Mouse (Mus musculus) neural tube, embryonic 12.5 days (tissue): ENCODE measurements around the gene Map1a. TPM values are rescaled to one million over a fixed set of nuclear protein-coding genes. Genes with fewer than 3 reads are reported as not detected.
A peak's percentile ranks its signal among the peaks of the same experiment; 100 is the strongest.

Experiments
- ATAC-seq: fragments of 200-750 bp; cut with Nextera tagmentation; 2 replicates; pipeline ENCODE4 v1.8.0; 2017; ENCODE audit warnings: low read depth, mild to moderate bottlenecking, moderate TSS enrichment, moderate library complexity; ENCODE audit not compliant: low FRiP score
- H3K27ac ChIP-seq: fragments of 300-500 bp; sonication (generic); 2 replicates; pipeline ENCODE4 v1.5.1; 2016
- H3K27me3 ChIP-seq: fragments of 300-500 bp; sonication (generic); replicated peaks from 2 replicates; pipeline ENCODE4 v1.6.1; 2016; ENCODE audit warnings: mild to moderate bottlenecking
- H3K36me3 ChIP-seq: fragments of 300-500 bp; sonication (generic); 2 replicates; pipeline ENCODE4 v1.6.1; 2016; ENCODE audit warnings: mild to moderate bottlenecking
- H3K4me1 ChIP-seq: fragments of 300-500 bp; sonication (generic); 2 replicates; pipeline ENCODE4 v1.6.1; 2016
- H3K4me2 ChIP-seq: fragments of 300-500 bp; sonication (generic); replicated peaks from 2 replicates; pipeline ENCODE4 v1.6.1; 2016; ENCODE audit warnings: mild to moderate bottlenecking
- H3K4me3 ChIP-seq: fragments of 300-500 bp; sonication (generic); 2 replicates; pipeline ENCODE4 v1.5.1; 2016
- H3K9ac ChIP-seq: fragments of 300-500 bp; sonication (generic); 2 replicates; pipeline ENCODE4 v1.6.1; 2016; ENCODE audit warnings: mild to moderate bottlenecking
- H3K9me3 ChIP-seq: fragments of 300-500 bp; sonication (generic); 2 replicates; pipeline ENCODE4 v1.6.1; 2016; ENCODE audit warnings: mild to moderate bottlenecking
- WGBS: fragments of 180-500 bp; shearing (Covaris S2); methylation state at CpG from one replicate; pipeline ENCODE4 v1.1.7; 2016; 5-methylcytosine and 5-hydroxymethylcytosine counted together
- polyA plus RNA-seq: library from polyadenylated mRNA; unstranded; fragments of >200 nt; fragmentation: Nextera tagmentation; extraction: Ambion mirVana; gene quantifications from 2 replicates; pipeline ENCODE4 v1.2.1, GENCODE M21; 2016

Map1a gene
- polyA plus RNA-seq, 1 experiment from 2014 or later, result 10.3 TPM

GRCm38 (mm10) chr2:121323693-121324470 is 34.5 kb downstream of the Map1a start:
- no peak overlapping the region for H3K27ac ChIP-seq
- no peak overlapping the region for H3K4me2 ChIP-seq
- H3K4me3 ChIP-seq, result no peak overlapping the region
- H3K36me3 ChIP-seq, result peaks cover 23% of the 10 kb centered on the region
- H3K27me3 ChIP-seq, result no peaks in the 10 kb centered on the region
- ATAC-seq, result no peak
- WGBS, result 90% methylated on average over 10 of the region's 10 CpGs
- H3K9ac ChIP-seq, result no peak overlapping the region
- H3K4me1 ChIP-seq, result no peaks in the 10 kb centered on the region
- H3K9me3 ChIP-seq, result no peaks in the 10 kb centered on the region

GRCm38 (mm10) chr2:121329492-121329891 is 40.1 kb downstream of the Map1a start:
- no peaks in the 10 kb centered on the region for H3K27me3 ChIP-seq
- WGBS, result 98% methylated on average over 2 of the region's 2 CpGs
- H3K4me1 ChIP-seq, result no peaks in the 10 kb centered on the region
- H3K9me3 ChIP-seq, result no peaks in the 10 kb centered on the region
- ATAC-seq, result no peak
- H3K27ac ChIP-seq, result no peak overlapping the region
- H3K4me3 ChIP-seq, result no peak overlapping the region
- H3K4me2 ChIP-seq, result no peak overlapping the region
- peaks cover 24% of the 10 kb centered on the region for H3K36me3 ChIP-seq
- H3K9ac ChIP-seq, result no peak overlapping the region

- no peaks in the 10 kb centered on the region for H3K9me3 ChIP-seq
- H3K36me3 ChIP-seq, result peaks cover 27% of the 10 kb centered on the region
- H3K4me2 ChIP-seq, result no peak overlapping the region
- no peak overlapping the region for H3K27ac ChIP-seq
- H3K27me3 ChIP-seq, result no peaks in the 10 kb centered on the region
- H3K4me1 ChIP-seq, result no peaks in the 10 kb centered on the region
- H3K4me3 ChIP-seq, result no peak overlapping the region
- ATAC-seq, result no peak
- no peak overlapping the region for H3K9ac ChIP-seq
Measured at GRCm38 (mm10) chr2:121339057-121339456, 49.7 kb downstream of the Map1a start.

GRCm38 (mm10) chr2:121353156-121353555 is 63.8 kb downstream of the Map1a start:
- WGBS, result 83% methylated on average over 8 of the region's 8 CpGs

GRCm38 (mm10) chr2:121354378-121354777 is 65.0 kb downstream of the Map1a start:
- Histone ChIP-seq H3K4me3 (peak overlapping the region; percentile 67), H3K36me3 (no peaks in the 10 kb centered on the region), H3K4me2 (peak overlapping the region; percentile 83), H3K4me1 (peaks cover 17% of the 10 kb centered on the region), H3K9me3 (no peaks in the 10 kb centered on the region), H3K27me3 (peaks cover 23% of the 10 kb centered on the region), H3K9ac (peak overlapping the region; percentile 80), H3K27ac (0 out of 2 replicates have a peak overlapping the region, but pooled peaks have one; percentile 66)
- WGBS, result 6% methylated on average over 6 of the region's 6 CpGs
- ATAC-seq, result no peak

More at GRCm38 (mm10) chr2:121353156-121353555, 63.8 kb downstream of the Map1a start:
- no peak overlapping the region for H3K4me2 ChIP-seq
- no peaks in the 10 kb centered on the region for H3K9me3 ChIP-seq
- H3K4me1 ChIP-seq, result peaks cover 10% of the 10 kb centered on the region
- no peak overlapping the region for H3K9ac ChIP-seq
- ATAC-seq, result no peak
- no peaks in the 10 kb centered on the region for H3K36me3 ChIP-seq
- no peak overlapping the region for H3K4me3 ChIP-seq
- H3K27me3 ChIP-seq, result peaks cover 16% of the 10 kb centered on the region
- no peak overlapping the region for H3K27ac ChIP-seq

GRCm38 (mm10) chr2:121354820-121355592 is 65.6 kb downstream of the Map1a start, which contains the start of gene Ppip5k1:
Gene Ppip5k1 (minus strand): TSS chr2:121355396.
- 1% methylated on average over 58 of the region's 58 CpGs for WGBS

GRCm38 (mm10) chr2:121357494-121357893 is 68.1 kb downstream of the Map1a start, which contains the start of gene Ckmt1:
Gene Ckmt1 (plus strand): TSS chr2:121357714.
- H3K4me1 ChIP-seq, result peaks cover 17% of the 10 kb centered on the region
- no peaks in the 10 kb centered on the region for H3K36me3 ChIP-seq
- peak within 1 kb of the TSS; percentile 60 for H3K4me2 ChIP-seq
- peak within 1 kb of the TSS; percentile 57 for H3K9ac ChIP-seq
- WGBS, result 63% methylated on average over 5 of the region's 5 CpGs
- H3K9me3 ChIP-seq, result no peaks in the 10 kb centered on the region
- peaks cover 26% of the 10 kb centered on the region for H3K27me3 ChIP-seq
- no peak for ATAC-seq
- H3K27ac ChIP-seq, result no peak within 1 kb of the TSS
- peak within 1 kb of the TSS; percentile 30 for H3K4me3 ChIP-seq

More at GRCm38 (mm10) chr2:121354820-121355592, 65.6 kb downstream of the Map1a start, which contains the start of gene Ppip5k1:
- Histone ChIP-seq H3K4me2 (peak within 1 kb of the TSS; percentile 83), H3K9ac (peak within 1 kb of the TSS; percentile 80), H3K27ac (peak within 1 kb of the TSS; percentile 66; the same call in 1 of the 2 replicates), H3K4me3 (peak within 1 kb of the TSS; percentile 67), H3K36me3 (no peaks in the 10 kb centered on the region), H3K9me3 (no peaks in the 10 kb centered on the region), H3K27me3 (peaks cover 23% of the 10 kb centered on the region), H3K4me1 (peaks cover 17% of the 10 kb centered on the region)
- ATAC-seq, result peak; percentile 93

GRCm38 (mm10) chr2:121357961-121358360 is 68.6 kb downstream of the Map1a start:
- no peak overlapping the region for H3K9ac ChIP-seq
- no peak overlapping the region for H3K27ac ChIP-seq
- H3K4me3 ChIP-seq, result peak overlapping the region; percentile 30

GRCm38 (mm10) chr2:121358381-121358780 is 69.0 kb downstream of the Map1a start:
- peak overlapping the region; percentile 60 for H3K4me2 ChIP-seq
- H3K9ac ChIP-seq, result peak overlapping the region; percentile 57
- H3K4me1 ChIP-seq, result peaks cover 17% of the 10 kb centered on the region
- peaks cover 26% of the 10 kb centered on the region for H3K27me3 ChIP-seq
- under 1% methylated on average over 16 of the region's 16 CpGs for WGBS
- H3K27ac ChIP-seq, result no peak overlapping the region
- H3K4me3 ChIP-seq, result peak overlapping the region; percentile 30
- H3K9me3 ChIP-seq, result no peaks in the 10 kb centered on the region
- H3K36me3 ChIP-seq, result no peaks in the 10 kb centered on the region
- peak; percentile 48; the same call in 1 of the 2 replicates for ATAC-seq

More at GRCm38 (mm10) chr2:121357961-121358360, 68.6 kb downstream of the Map1a start:
- Histone ChIP-seq H3K4me1 (peaks cover 17% of the 10 kb centered on the region), H3K4me2 (peak overlapping the region; percentile 60), H3K27me3 (peaks cover 26% of the 10 kb centered on the region), H3K36me3 (no peaks in the 10 kb centered on the region), H3K9me3 (no peaks in the 10 kb centered on the region)
- no peak for ATAC-seq
- WGBS, result 3% methylated on average over 4 of the region's 4 CpGs

- H3K36me3 ChIP-seq, result no peaks in the 10 kb centered on the region
- H3K27me3 ChIP-seq, result peaks cover 26% of the 10 kb centered on the region
- 58% methylated on average over 4 of the region's 4 CpGs for WGBS
- no peak for ATAC-seq
- H3K4me2 ChIP-seq, result 0 out of 2 replicates have a peak overlapping the region, but pooled peaks have one; percentile 12
- no peak overlapping the region for H3K9ac ChIP-seq
- no peak overlapping the region for H3K27ac ChIP-seq
- H3K4me1 ChIP-seq, result peaks cover 13% of the 10 kb centered on the region
- no peaks in the 10 kb centered on the region for H3K9me3 ChIP-seq
- no peak overlapping the region for H3K4me3 ChIP-seq
Measured at GRCm38 (mm10) chr2:121359461-121359860, 70.1 kb downstream of the Map1a start.
